Mouse (Mus musculus): ENCODE results near the gene Mnd1.

The Mnd1 gene

GRCm38 (mm10) chr3:84103536-84103935 is 52.0 kb downstream of the Mnd1 start:
- no peak for DNase-seq (ENCODE audit: extremely low read depth, insufficient read length, low spot score)

DNA sequence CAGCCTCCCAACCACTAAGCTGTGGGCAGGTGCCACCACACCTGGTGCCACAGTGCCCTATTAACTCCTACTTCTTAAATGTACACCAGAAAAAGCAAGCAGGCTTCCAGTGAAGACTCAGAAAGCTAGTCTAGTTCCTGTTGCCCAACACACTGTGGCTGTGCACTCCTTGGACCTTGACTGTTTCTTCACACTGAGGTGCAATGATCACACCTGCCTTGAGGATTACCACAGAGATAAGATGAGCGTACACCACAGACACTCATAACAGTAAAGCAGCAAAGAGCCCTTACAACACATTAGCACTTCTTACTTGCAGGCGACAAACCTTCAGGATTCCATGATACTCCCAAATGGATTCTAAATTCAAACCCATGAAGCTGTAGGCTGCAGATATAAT is 62.7 kb downstream of the Mnd1 start:
- DNase-seq (ENCODE audit: extremely low read depth, insufficient read length, low spot score), result no peak

GRCm38 (mm10) chr3:84090982-84091381 is 64.6 kb downstream of the Mnd1 start:
- no peak for DNase-seq (ENCODE audit: extremely low read depth, insufficient read length, low spot score)

DNA sequence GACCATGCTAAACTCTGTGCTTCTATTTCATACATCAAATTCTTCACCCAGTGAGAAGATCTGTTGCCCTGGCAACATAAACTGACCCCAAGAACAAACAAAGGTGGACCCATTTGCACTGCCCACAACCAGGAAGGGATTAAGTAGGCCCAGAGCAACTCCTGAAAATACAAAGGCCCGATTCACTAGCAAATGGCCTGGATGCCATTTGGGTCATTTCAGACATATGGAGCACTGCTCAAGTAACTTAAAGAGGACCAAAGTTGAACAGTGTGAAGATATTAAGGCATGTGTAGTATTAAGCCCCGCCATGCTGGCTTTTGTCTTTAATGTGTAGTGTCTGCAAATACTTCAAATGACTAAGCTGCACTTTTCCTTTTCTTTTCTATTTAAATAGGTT is 68.7 kb downstream of the Mnd1 start:
- DNase-seq (ENCODE audit: extremely low read depth, insufficient read length, low spot score), result no peak

DNA sequence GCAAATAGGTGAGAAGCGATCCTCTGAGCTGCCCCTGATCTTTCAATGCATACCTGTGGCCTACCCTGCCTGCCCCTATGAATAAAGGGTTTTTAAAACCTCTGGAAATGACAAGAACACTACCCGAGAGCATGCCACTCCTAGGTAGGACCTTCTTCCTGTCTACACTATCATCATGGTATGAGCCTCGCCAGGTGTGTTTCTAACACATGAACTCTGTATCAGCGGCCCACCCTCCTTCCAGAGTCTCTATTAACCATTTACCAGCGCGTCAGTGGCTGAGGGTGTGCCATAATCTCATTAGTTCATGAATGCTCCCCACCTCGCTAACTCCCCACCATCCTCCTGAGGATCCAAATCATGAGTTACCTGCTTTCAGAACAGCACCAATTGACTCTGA is 69.2 kb downstream of the Mnd1 start:
- DNase-seq (ENCODE audit: extremely low read depth, insufficient read length, low spot score), result no peak

- no peak for DNase-seq (ENCODE audit: extremely low read depth, insufficient read length, low spot score)
These were observed 70.2 kb downstream of the Mnd1 start for GRCm38 (mm10) chr3:84085429-84085828.

- DNase-seq (ENCODE audit: extremely low read depth, insufficient read length, low spot score), result no peak
These were observed 74.3 kb downstream of the Mnd1 start for GRCm38 (mm10) chr3:84081208-84081722.

DNA sequence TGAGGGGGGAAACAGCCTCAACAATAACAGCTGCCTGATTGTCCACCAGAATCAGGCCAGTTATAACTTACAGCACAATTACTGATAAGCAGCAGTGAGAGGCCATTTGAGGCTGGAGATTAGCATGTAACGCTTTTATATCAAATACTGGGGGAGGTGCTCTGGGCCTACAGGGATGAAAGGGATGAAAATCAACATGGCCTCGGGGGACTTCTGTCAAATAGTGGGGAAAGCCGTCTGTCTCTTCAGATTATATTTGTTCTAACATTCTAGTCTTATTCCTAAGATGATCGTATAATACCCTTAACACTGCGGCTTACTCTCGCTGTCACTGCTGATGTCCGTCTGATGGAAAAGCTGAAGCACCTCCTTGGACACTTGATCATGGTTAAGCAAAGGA is 75.5 kb downstream of the Mnd1 start:
- DNase-seq (ENCODE audit: extremely low read depth, insufficient read length, low spot score), result no peak

DNA sequence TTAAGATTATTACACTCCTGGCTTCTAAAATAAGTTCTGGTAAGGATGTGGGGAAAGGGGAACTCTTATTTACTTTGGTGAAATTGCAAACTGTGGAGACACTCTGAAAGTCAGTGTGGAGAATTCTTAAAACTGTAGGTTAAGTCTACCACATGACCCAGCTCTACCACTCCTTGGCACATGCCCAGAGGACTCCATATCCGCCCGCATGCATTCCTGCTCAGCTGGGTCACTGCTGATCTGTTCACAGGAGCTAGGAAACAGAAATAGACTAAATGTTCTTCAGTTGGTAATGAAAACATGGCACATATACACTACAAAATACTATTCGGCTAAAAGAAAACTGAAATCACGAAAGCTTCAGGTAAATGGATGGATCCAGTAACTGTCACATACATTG is 78.1 kb downstream of the Mnd1 start:
- peak; percentile 23 for DNase-seq (ENCODE audit: extremely low read depth, insufficient read length, low spot score)

- no peak for DNase-seq (ENCODE audit: extremely low read depth, insufficient read length, low spot score)
These were observed 78.8 kb downstream of the Mnd1 start for GRCm38 (mm10) chr3:84076543-84077332.

- no peak for DNase-seq (ENCODE audit: extremely low read depth, insufficient read length, low spot score)
These were observed 80.1 kb downstream of the Mnd1 start for GRCm38 (mm10) chr3:84075516-84075915.

- DNase-seq (ENCODE audit: extremely low read depth, insufficient read length, low spot score), result no peak
These were observed 80.8 kb downstream of the Mnd1 start for GRCm38 (mm10) chr3:84074777-84075176.

- DNase-seq (ENCODE audit: extremely low read depth, insufficient read length, low spot score), result no peak
These were observed 83.9 kb downstream of the Mnd1 start for GRCm38 (mm10) chr3:84071641-84072040.

- no peak for DNase-seq (ENCODE audit: extremely low read depth, insufficient read length, low spot score)
These were observed 84.8 kb downstream of the Mnd1 start for GRCm38 (mm10) chr3:84070811-84071210.

DNA sequence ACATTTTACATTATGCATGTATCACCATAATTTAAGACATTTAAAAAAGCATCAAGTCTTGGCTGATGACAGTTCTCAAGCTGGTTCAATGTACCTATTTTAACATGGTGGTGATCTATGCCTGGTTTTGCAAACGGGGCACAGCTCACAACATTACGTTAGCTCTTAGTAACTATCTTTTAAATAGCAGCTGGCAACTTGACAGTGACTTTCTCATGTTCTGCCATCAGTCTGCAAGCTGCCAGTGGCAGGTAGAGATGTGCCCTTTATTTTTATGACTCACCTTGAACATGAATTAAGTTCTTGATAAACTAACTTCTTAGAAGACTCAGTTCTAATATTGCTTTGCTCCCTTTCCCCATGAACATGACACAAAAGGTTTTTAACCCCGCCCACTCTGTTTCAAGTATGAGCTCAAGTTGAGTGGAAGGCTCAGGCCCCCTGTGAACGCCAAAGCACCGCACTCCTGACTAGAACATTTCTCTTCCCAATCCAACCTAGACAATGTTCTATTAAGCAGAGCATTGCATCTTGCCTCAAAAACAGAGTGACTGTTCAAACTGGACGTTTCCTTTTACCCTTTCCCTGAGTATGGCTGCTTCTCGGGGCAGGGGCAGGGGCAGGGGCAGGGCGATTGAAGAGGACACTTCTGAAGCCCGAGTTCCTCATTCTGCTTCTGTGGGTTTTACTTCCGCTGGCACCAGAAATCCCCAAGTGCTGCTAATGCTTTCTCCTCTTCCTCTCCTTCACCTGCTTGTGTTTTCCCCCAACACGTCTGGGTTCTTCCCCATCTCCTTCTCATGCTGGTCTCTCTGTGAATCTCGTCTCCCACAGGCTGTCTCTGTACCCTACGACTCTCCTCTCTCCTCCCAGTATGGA is 86.5 kb downstream of the Mnd1 start:
- DNase-seq (ENCODE audit: extremely low read depth, insufficient read length, low spot score), result no peak

DNA sequence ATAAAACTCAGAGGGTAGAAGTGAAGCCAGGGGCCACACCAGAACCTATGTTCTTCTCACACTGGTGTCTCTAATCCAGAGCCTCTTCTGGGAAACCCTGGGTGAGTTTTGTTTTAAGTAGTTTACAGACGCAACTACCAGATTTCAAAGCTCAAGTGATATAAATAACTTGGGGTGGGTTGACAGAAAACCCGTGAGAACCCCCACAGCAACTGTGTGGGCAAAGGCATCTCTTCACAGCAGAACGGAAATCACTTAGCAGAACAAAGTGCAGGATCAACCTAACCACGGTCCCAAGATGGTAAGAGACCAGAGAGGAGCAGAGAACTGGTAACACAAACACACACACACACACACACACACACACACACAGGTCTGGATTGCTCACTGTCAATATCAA is 89.8 kb downstream of the Mnd1 start:
- DNase-seq (ENCODE audit: extremely low read depth, insufficient read length, low spot score), result no peak

GRCm38 (mm10) chr3:84063369-84063914 is 92.1 kb downstream of the Mnd1 start:
- no peak for DNase-seq (ENCODE audit: extremely low read depth, insufficient read length, low spot score)

- DNase-seq (ENCODE audit: extremely low read depth, insufficient read length, low spot score), result no peak
These were observed 93.8 kb downstream of the Mnd1 start for GRCm38 (mm10) chr3:84061523-84062453.

GRCm38 (mm10) chr3:84060946-84061345 is 94.6 kb downstream of the Mnd1 start:
- no peak for DNase-seq (ENCODE audit: extremely low read depth, insufficient read length, low spot score)

DNA sequence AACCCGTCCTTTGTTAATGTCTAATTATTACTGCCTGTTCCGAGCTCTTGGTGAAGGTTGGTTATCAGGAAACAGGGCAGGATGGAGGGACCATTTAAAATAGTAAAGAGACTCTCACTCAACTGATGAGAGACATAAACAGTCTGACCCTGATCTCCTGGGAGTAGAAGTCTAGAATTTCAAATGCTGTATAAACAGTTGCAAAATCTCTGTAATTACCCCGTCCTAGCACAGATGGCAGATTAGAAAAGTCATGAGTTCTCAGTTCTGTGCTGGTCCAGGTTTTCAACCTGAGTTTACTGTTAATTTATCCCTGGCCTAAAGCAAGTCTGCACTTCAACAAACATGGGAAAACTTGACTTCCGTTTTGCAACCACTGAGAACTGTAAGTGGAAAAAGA is 95.5 kb downstream of the Mnd1 start:
- no peak for DNase-seq (ENCODE audit: extremely low read depth, insufficient read length, low spot score)

Data from 3134 (cell line).